Mouse (Mus musculus) adrenal gland, adult 18-20 months (tissue): ENCODE measurements around the gene Tnfrsf12a. TPM values are rescaled to one million over a fixed set of nuclear protein-coding genes. Genes with fewer than 3 reads are reported as not detected.

ENCODE experiments used
- DNase-seq, 2 experiments: peaks; one replicate each; pipeline ENCODE4 v3.0.0; 2021 to 2022; ENCODE audit warnings: low spot score in 2 of 2
- total RNA-seq, 2 experiments: library from RNA; stranded (reverse); gene quantifications; 1 replicate in 1 of 2; 2 replicates in 1 of 2; pipeline ENCODE4 v1.2.3; 2021

Tnfrsf12a gene
- total RNA-seq, 2 experiments from 2014 or later, result 224 to 359 TPM

- DNase-seq, result no peak
Measured at GRCm38 (mm10) chr17:23682092-23682491, 4.8 kb upstream of the Tnfrsf12a start.

GRCm38 (mm10) chr17:23681086-23681485 lies 3.8 kb upstream of the Tnfrsf12a start:
- peak in 1 of 2 experiments; percentile 33 for DNase-seq

GRCm38 (mm10) chr17:23680336-23680735 lies 3.1 kb upstream of the Tnfrsf12a start:
- no peak for DNase-seq

GRCm38 (mm10) chr17:23679127-23679835 lies 2.0 kb upstream of the Tnfrsf12a start, which contains the start of gene Cldn6:
Cldn6 (plus strand) TSS chr17:23679249.
- no peak for DNase-seq

GRCm38 (mm10) chr17:23676473-23677031 lies 716 bp downstream of the Tnfrsf12a start:
- DNase-seq, result peak; percentile 83 to 85

GRCm38 (mm10) chr17:23675564-23676281 lies 1.5 kb downstream of the Tnfrsf12a start:
- peak; percentile 69 to 79 for DNase-seq

GRCm38 (mm10) chr17:23675127-23675526 lies 2.1 kb downstream of the Tnfrsf12a start:
- DNase-seq, result peak; percentile 66 to 75

GRCm38 (mm10) chr17:23674271-23674952 lies 2.9 kb downstream of the Tnfrsf12a start:
- peak in 1 of 2 experiments; percentile 41 for DNase-seq

- DNase-seq, result peak; percentile 91 to 92
Measured at GRCm38 (mm10) chr17:23673424-23674073, 3.7 kb downstream of the Tnfrsf12a start, which contains the start of the genes Hcfc1r1 and Thoc6. Hcfc1r1 (plus strand) TSS chr17:23673596. Thoc6 (minus strand) TSS chr17:23673882.

GRCm38 (mm10) chr17:23672761-23673160 lies 4.5 kb downstream of the Tnfrsf12a start:
- DNase-seq, result no peak

GRCm38 (mm10) chr17:23671519-23671918 lies 5.7 kb downstream of the Tnfrsf12a start:
- no peak for DNase-seq

GRCm38 (mm10) chr17:23670516-23671074 lies 6.7 kb downstream of the Tnfrsf12a start:
- DNase-seq, result no peak

- DNase-seq, result no peak
Measured at GRCm38 (mm10) chr17:23665511-23665910, 11.8 kb downstream of the Tnfrsf12a start.

- no peak for DNase-seq
Measured at GRCm38 (mm10) chr17:23664556-23665021, 12.7 kb downstream of the Tnfrsf12a start.

- peak in 1 of 2 experiments; percentile 32 for DNase-seq
Measured at GRCm38 (mm10) chr17:23661526-23661925, 15.7 kb downstream of the Tnfrsf12a start.

GRCm38 (mm10) chr17:23660876-23661200 lies 16.4 kb downstream of the Tnfrsf12a start:
- DNase-seq, result no peak

GRCm38 (mm10) chr17:23660117-23660875 lies 17.0 kb downstream of the Tnfrsf12a start, which contains the start of gene Bicdl2:
Bicdl2 (plus strand) TSS chr17:23660506.
- DNase-seq, result peak; percentile 47 to 65

GRCm38 (mm10) chr17:23658450-23658849 lies 18.8 kb downstream of the Tnfrsf12a start:
- DNase-seq, result no peak

- DNase-seq, result no peak
Measured at GRCm38 (mm10) chr17:23654410-23654809, 22.9 kb downstream of the Tnfrsf12a start.
